Mouse (Mus musculus): ENCODE results near the gene Nmt1.

DNA sequence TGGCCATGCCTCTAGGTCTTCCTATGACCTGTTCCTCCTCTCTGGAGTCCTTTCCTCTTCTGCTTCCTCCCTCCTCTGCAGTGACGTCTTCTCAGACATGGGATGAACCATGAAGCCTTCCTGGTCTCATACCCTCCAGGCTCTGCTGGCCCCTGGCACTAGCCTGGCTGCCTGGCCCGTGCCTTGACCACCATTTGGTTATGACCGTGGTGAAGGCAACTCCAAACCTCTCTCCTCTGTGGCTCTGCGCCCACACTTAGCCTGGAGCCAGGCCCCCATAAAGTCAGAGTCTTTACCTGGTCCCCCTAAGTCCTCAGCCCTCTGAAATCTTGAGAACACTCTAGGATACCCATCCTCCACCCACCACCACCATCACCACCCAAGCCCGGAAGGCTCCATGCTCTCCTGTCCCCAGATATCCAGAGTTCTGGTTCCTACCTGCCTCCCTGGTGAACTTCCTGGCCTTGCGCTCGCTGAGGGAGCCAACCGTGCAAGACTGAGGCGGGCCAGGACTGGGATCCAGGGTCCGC is 46.2 kb downstream of the Nmt1 start:
- TF ChIP-seq CTCF (IDR thresholded peaks at IDR 0.05; ENCODE audit: low read depth, low read length) (no peak), POLR2AphosphoS5 (IDR thresholded peaks at IDR 0.05; ENCODE audit: insufficient replicate concordance, low read depth, low read length) (no peak), TAL1 (conservative IDR thresholded peaks at IDR 0.05; ENCODE audit: low read depth, low read length) (no peak), GATA1 (IDR thresholded peaks at IDR 0.05; ENCODE audit: borderline replicate concordance, low read length) (no peak), GATA2 (IDR thresholded peaks at IDR 0.05; ENCODE audit: borderline replicate concordance, low read depth, low read length) (no peak)

Measured in G1E (cell line).